Mouse (Mus musculus) heart, postnatal 4 days (tissue): ENCODE measurements around the gene Vmn2r20. TPM values are rescaled to one million over a fixed set of nuclear protein-coding genes. Genes with fewer than 3 reads are reported as not detected.
"Not testable (repeated sequence)": the region's sequence is repeated elsewhere in the genome, so short reads cannot be mapped to it uniquely, and the experiment has no call there.

ENCODE experiments used
- DNase-seq: peaks from one replicate; pipeline ENCODE4 v3.0.0; 2021
- total RNA-seq, 2 experiments: library from RNA; stranded (reverse); gene quantifications; 2 replicates each; pipeline ENCODE4 v1.2.3; 2021

Vmn2r20 gene
- not detected for total RNA-seq

DNA sequence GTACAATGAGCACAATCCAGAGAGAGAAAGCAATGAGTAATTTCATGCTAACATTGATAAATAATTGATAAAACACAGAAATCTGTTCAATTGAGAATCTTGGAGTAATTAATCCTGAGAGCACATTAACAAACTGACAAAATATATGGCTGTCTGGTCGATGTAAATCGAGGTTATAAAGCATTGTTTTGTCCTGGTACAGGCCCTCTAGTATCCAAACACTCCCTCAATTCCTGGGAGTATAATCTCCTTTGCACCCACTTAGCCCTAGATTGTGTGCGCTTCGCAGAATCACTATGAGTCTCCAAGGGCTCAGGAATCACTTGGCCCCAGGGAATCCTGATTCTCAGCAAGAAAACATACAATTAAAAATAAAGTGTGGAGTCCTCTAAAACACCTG is at the start of gene Vmn2r20:
Vmn2r20 (minus strand) TSS at position 101 of the 400 bp plus-strand sequence.
- DNase-seq, result not testable (repeated sequence)

DNA sequence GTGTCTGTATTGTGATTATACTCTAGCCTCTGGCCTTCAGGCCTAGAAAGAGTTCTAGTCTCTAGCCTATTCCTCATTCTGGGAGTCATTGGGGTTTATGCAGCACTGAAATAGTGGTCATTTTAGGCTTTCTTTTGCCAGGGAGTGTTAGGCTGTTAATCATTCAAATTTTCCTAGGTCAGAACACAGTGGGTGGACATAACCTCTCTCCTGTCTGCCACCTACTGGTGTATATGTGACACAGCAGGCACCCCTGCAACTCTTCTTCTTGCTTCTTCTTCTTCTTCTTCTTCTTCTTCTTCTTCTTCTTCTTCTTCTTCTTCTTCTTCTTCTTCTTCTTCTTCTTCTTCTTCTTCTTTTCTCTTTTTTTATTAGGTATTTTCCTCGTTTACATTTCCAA is 6.5 kb upstream of the Vmn2r20 start:
- not testable (repeated sequence) for DNase-seq

DNA sequence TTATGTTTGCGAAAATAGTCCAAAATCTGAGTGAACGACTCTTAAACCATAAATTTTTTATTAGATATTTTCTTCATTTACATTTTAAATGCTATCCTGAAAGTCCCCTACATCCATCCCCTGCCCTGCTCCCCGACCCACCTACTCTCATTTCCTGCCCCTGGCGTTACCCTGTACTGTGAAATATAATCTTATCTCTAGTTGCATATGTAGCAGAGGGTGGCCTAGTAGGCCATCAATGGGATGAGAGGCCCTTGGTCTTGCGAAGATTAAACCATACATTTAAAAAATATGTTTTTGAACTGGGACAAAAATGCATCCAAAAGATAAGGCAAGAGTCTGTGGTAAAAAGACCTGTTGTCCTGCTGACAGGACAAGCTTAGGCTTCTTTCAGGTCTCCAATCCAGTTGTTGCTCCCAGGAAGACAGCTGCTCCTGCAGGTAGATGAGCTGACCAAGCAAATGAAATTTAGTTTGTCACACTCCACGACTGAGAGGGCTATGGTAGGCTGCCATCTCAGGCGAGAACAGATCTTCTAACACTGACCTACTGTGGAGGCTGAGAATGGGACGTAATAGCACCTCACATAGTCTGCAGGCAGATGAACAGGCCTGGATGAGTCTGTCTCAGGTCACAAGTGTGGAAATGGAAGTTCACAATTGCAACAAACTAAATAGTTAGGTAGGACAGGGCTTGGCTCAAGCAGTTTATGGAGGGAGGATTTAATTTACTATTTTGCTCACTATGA is 10.8 kb downstream of the Vmn2r20 start:
- DNase-seq, result not testable (repeated sequence)

DNA sequence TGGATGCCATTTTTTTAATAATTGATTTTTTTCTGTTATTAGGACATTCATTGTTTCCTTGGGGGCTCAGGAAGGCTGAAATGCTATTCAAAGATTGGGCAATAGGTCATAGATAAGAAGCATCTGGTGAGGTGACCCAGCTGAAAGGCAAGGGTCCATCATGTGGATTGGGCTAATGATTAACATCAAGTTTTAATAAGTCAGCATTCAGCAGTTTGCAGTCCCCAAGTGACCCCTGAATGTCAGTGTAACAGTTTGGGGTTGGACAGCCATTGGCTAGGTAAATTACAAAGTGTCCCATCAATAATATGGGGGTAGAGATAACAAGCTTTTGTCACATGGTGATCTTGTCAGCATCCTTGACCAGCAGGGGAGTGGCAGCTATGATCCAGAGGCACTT is 29.1 kb downstream of the Vmn2r20 start:
- DNase-seq, result not testable (repeated sequence)

DNA sequence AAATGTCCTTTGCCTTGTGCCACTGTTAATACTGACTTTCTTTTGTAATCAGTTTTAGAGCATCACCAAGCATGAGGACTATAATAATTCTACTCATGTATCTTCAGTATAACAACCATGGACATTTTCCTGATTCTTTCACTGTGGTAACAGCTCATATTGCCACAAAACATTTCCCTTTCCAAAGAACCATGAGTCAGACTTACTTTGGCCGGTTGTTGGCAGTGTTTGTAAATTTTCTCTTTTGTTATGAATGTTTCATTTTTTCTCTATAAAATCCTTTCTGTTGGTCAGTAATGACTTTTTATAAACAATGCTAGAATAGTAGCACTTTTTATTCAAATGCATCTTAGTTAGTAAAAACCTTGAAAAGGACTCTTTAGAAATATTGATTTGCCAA is 71.8 kb downstream of the Vmn2r20 start:
- no peak for DNase-seq

DNA sequence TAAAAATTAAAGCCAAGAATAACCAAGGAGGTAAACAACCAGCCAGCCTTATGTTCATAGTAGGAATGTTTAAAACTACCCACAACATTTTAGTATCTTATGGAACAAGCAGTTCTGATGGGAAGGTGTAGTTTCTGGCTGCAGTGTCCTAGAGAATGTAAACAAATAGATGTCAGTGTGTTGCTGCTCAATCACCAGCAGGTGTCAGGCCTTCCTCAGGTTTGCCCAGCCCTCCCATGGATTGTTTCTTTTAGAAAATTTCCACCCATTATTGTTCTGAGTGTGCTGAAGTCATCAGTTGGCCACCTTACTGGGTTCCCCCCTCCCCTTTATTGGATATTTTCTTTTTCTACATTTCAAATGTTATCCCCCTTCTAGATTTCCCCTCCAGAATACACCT is 77.8 kb downstream of the Vmn2r20 start:
- DNase-seq, result no peak

DNA sequence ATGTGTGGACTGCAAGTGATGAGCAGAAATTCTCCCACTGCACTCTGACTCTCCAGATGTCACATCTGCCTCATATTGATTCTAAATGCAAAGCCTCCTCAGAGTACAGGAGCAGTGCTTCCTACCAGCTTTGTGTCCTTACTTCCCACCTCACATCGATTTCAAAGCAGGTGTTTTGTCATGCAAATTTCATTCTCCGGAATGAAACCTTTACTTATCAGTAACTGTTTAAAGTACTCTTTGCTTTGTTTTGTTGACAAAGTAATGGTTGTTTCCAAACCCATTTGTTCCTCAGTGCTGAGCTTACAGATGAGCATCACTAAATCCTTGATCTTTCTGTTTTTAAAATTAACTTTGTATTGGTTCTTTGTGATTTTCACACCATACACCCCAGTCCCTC is 85.4 kb downstream of the Vmn2r20 start:
- DNase-seq, result no peak

Other genes with a start within 250 kb of the Vmn2r20 start
- not detected for gene Clec4b2, start 245.2 kb downstream of the Vmn2r20 start, total RNA-seq
- gene Clec4n, start 188.3 kb downstream of the Vmn2r20 start, total RNA-seq, result 1 to 10 TPM in 1 of 2 experiments, under 1 TPM in 1; 0.71 to 1.2 TPM
- under 1 TPM in 1 of 2 experiments, not detected in 1; 0.34 TPM for gene Clec4d, start 156.0 kb downstream of the Vmn2r20 start, total RNA-seq
- not detected for gene Clec4e, start 128.2 kb downstream of the Vmn2r20 start, total RNA-seq
- not detected for gene Vmn2r19, start 109.8 kb downstream of the Vmn2r20 start, total RNA-seq
- gene Vmn2r21, start 115.3 kb upstream of the Vmn2r20 start, total RNA-seq, result not detected
- gene Vmn2r22, start 232.6 kb upstream of the Vmn2r20 start, total RNA-seq, result not detected